Mouse (Mus musculus) liver, embryonic 14.5 days (tissue): Measurements from ENCODE around the gene Galnt10.

Source experiments
- CTCF ChIP-seq: IDR thresholded peaks from 2 replicates; pipeline ENCODE4 v1.5.1; 2016; ENCODE audit warnings: antibody characterized with exemption, low read depth, control low read depth
- EP300 ChIP-seq: IDR thresholded peaks from 2 replicates; pipeline ENCODE4 v1.6.1; 2016; ENCODE audit warnings: antibody characterized with exemption, low read depth

DNA sequence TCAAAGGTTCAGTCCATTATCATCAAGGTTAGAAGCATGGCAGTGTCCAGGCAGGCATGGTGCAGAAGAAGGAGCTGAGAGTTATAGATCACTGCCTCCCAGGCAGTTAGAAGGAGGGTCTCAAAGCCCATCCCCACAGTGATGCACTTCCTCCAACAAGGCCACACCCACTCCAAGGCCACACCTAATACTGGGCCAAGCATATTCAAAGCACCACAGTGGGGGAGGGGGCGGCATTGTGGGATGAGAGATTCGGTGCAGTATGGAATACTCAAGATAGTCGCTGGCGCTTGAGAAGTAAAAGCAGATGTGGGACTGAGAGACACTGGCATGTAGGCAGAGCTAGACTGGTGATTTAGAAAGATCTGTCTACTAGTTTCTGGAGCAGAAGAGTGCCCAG is 14.9 kb downstream of the Galnt10 start:
- TF ChIP-seq CTCF (no peak), EP300 (no peak)
